Mouse (Mus musculus): ENCODE results near the gene Pkn1. TPM values are rescaled to one million over a fixed set of nuclear protein-coding genes. Genes with fewer than 3 reads are reported as not detected.

Gene Pkn1
- total and polyA plus RNA-seq, 3 experiments: 33.5 to 73.2 (median 41.2) TPM

- Histone ChIP-seq H3K9ac (ENCODE audit: control insufficient read depth, low read depth, low read length, poor library complexity, severe bottlenecking) (no peak overlapping the region), H3K4me1 (ENCODE audit: control insufficient read depth in 1 of 2, insufficient read depth in 2 of 2, low read length in 2 of 2) (peaks cover 4 to 6% of the 10 kb centered on the region in 2 experiments), H3K9me3 (replicated peaks; ENCODE audit: insufficient read depth, low read length) (no peaks in the 10 kb centered on the region), H3K79me2 (ENCODE audit: control insufficient read depth, insufficient read depth, low read length, poor library complexity) (peaks cover 35% of the 10 kb centered on the region), H3K27me3 (ENCODE audit: control insufficient read depth in 1 of 2, insufficient read depth in 2 of 2, low read length in 2 of 2) (no peaks in the 10 kb centered on the region), H3K36me3 (ENCODE audit: control insufficient read depth in 1 of 2, insufficient read depth in 2 of 2, low read length in 2 of 2) (peaks cover 13 to 37% of the 10 kb centered on the region in 2 experiments), H3K4me3 (ENCODE audit: control insufficient read depth in 1 of 2, insufficient read depth in 1 of 2, low read depth in 2 of 2, low read length in 2 of 2) (no peak overlapping the region), H3K27ac (ENCODE audit: control insufficient read depth, low read depth, low read length) (no peak overlapping the region)
- no peak for TF ChIP-seq JUND (IDR thresholded peaks at IDR 0.05; ENCODE audit: low read depth, low read length)
- no peak for TF ChIP-seq RCOR1 (IDR thresholded peaks at IDR 0.05; ENCODE audit: low read depth, low read length)
- no peak for TF ChIP-seq GABPA (IDR thresholded peaks at IDR 0.05; ENCODE audit: low read depth, low read length)
- TF ChIP-seq NRF1 (IDR thresholded peaks at IDR 0.05; ENCODE audit: insufficient read depth, low read depth, low read length, poor library complexity, severe bottlenecking): no peak
- no peak for TF ChIP-seq ELF1 (IDR thresholded peaks at IDR 0.05; ENCODE audit: low read depth, low read length)
- TF ChIP-seq ZKSCAN1 (IDR thresholded peaks at IDR 0.05; ENCODE audit: low read depth, low read length): no peak
- DNase-seq (ENCODE audit: low read depth, low spot score): no peak
Measured at GRCm38 (mm10) chr8:83721405-83722025, 22.5 kb upstream of the Pkn1 start.

DNA sequence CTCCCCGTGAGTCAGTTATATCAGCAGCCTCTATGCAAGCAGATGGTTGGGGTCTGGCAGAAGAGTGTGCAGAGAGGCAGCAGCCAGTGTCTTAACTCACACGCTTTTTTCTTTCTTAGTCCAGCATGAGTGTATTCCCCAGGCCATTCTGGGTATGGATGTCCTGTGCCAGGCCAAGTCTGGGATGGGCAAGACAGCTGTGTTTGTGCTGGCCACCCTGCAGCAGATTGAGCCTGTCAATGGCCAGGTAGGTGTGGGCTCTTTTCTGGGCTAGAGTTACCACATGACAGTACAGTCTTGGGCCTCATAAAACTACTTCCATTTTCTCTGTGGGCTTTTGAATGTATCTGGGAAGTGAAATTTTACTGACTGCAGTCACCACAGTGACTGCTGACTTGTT is 20.7 kb upstream of the Pkn1 start:
- H3K27ac ChIP-seq (ENCODE audit: control insufficient read depth, low read depth, low read length): no peak overlapping the region
- H3K36me3 ChIP-seq (ENCODE audit: control insufficient read depth in 1 of 2, insufficient read depth in 2 of 2, low read length in 2 of 2): peaks cover 15 to 24% of the 10 kb centered on the region in 2 experiments
- H3K79me2 ChIP-seq (ENCODE audit: control insufficient read depth, insufficient read depth, low read length, poor library complexity): peaks cover 50% of the 10 kb centered on the region
- DNase-seq (ENCODE audit: low read depth, low spot score): no peak
- no peaks in the 10 kb centered on the region for H3K27me3 ChIP-seq (ENCODE audit: control insufficient read depth in 1 of 2, insufficient read depth in 2 of 2, low read length in 2 of 2)
- no peaks in the 10 kb centered on the region for H3K9me3 ChIP-seq (replicated peaks; ENCODE audit: insufficient read depth, low read length)
- peaks cover 7 to 12% of the 10 kb centered on the region in 2 experiments for H3K4me1 ChIP-seq (ENCODE audit: control insufficient read depth in 1 of 2, insufficient read depth in 2 of 2, low read length in 2 of 2)
- H3K9ac ChIP-seq (ENCODE audit: control insufficient read depth, low read depth, low read length, poor library complexity, severe bottlenecking): no peak overlapping the region
- no peak overlapping the region for H3K4me3 ChIP-seq (ENCODE audit: control insufficient read depth in 1 of 2, insufficient read depth in 1 of 2, low read depth in 2 of 2, low read length in 2 of 2)
- no peak for TF ChIP-seq SIN3A (IDR thresholded peaks at IDR 0.05; ENCODE audit: low read length)
- TF ChIP-seq TBP (IDR thresholded peaks at IDR 0.05; ENCODE audit: low read depth, low read length): no peak
- TF ChIP-seq ZNF384 (IDR thresholded peaks at IDR 0.05; ENCODE audit: low read depth, low read length): no peak
- TF ChIP-seq GABPA (IDR thresholded peaks at IDR 0.05; ENCODE audit: low read depth, low read length): no peak
- no peak for TF ChIP-seq HCFC1 (IDR thresholded peaks at IDR 0.05; ENCODE audit: low read depth, low read length)
- TF ChIP-seq JUND (IDR thresholded peaks at IDR 0.05; ENCODE audit: low read depth, low read length): no peak
- no peak for TF ChIP-seq CHD1 (IDR thresholded peaks at IDR 0.05; ENCODE audit: low read depth, low read length)
- TF ChIP-seq NRF1 (IDR thresholded peaks at IDR 0.05; ENCODE audit: insufficient read depth, low read depth, low read length, poor library complexity, severe bottlenecking): no peak
- TF ChIP-seq RAD21 (IDR thresholded peaks at IDR 0.05; ENCODE audit: low read depth, low read length): no peak
- TF ChIP-seq POLR2AphosphoS5 (IDR thresholded peaks at IDR 0.05; ENCODE audit: borderline replicate concordance, low read depth, low read length): no peak
- no peak for TF ChIP-seq MAX (IDR thresholded peaks at IDR 0.05; ENCODE audit: low read length)
- TF ChIP-seq MYC (IDR thresholded peaks at IDR 0.05; ENCODE audit: low read depth, low read length): no peak
- TF ChIP-seq CHD2 (IDR thresholded peaks at IDR 0.05; ENCODE audit: low read length): no peak
- no peak for TF ChIP-seq TAL1 (IDR thresholded peaks at IDR 0.05; ENCODE audit: low read length)
- no peak for TF ChIP-seq MXI1 (IDR thresholded peaks at IDR 0.05; ENCODE audit: low read depth, low read length)
- no peak for TF ChIP-seq RCOR1 (IDR thresholded peaks at IDR 0.05; ENCODE audit: low read depth, low read length)
- no peak for TF ChIP-seq KAT2A (conservative IDR thresholded peaks at IDR 0.05; ENCODE audit: low read depth, low read length)
- TF ChIP-seq POLR2AphosphoS2 (IDR thresholded peaks at IDR 0.05; ENCODE audit: low read length): no peak
